Mouse (Mus musculus): Measurements from ENCODE around the gene Srrd.
A peak's percentile ranks its signal among the peaks of the same experiment; 100 is the strongest.

The Srrd gene

GRCm38 (mm10) chr5:112342463-112343204 is at the start of gene Srrd, which contains the start of gene Hps4:
Gene Srrd (minus strand): TSS chr5:112343040.
Gene Hps4 (plus strand): TSS chr5:112343083.
- peak; percentile 67 for DNase-seq (ENCODE audit: low read depth)

- DNase-seq (ENCODE audit: low read depth), result no peak
Measured at GRCm38 (mm10) chr5:112391676-112392323, 49.0 kb upstream of the Srrd start.

- DNase-seq (ENCODE audit: low read depth), result no peak
Measured at GRCm38 (mm10) chr5:112391002-112391401, 48.2 kb upstream of the Srrd start.

- DNase-seq (ENCODE audit: low read depth), result no peak
Measured at GRCm38 (mm10) chr5:112389352-112389751, 46.5 kb upstream of the Srrd start.

- peak; percentile 40 for DNase-seq (ENCODE audit: low read depth)
Measured at GRCm38 (mm10) chr5:112385973-112386372, 43.1 kb upstream of the Srrd start.

- DNase-seq (ENCODE audit: low read depth), result no peak
Measured at GRCm38 (mm10) chr5:112384805-112385472, 42.1 kb upstream of the Srrd start.

- no peak for DNase-seq (ENCODE audit: low read depth)
Measured at GRCm38 (mm10) chr5:112382641-112383330, 39.9 kb upstream of the Srrd start.

- DNase-seq (ENCODE audit: low read depth), result no peak
Measured at GRCm38 (mm10) chr5:112382042-112382441, 39.2 kb upstream of the Srrd start.

GRCm38 (mm10) chr5:112381154-112381553 is 38.3 kb upstream of the Srrd start:
- no peak for DNase-seq (ENCODE audit: low read depth)

GRCm38 (mm10) chr5:112378716-112379115 is 35.9 kb upstream of the Srrd start:
- no peak for DNase-seq (ENCODE audit: low read depth)

GRCm38 (mm10) chr5:112377380-112377779 is 34.5 kb upstream of the Srrd start:
- DNase-seq (ENCODE audit: low read depth), result no peak

- DNase-seq (ENCODE audit: low read depth), result no peak
Measured at GRCm38 (mm10) chr5:112376111-112376510, 33.3 kb upstream of the Srrd start.

GRCm38 (mm10) chr5:112371933-112372332 is 29.1 kb upstream of the Srrd start:
- no peak for DNase-seq (ENCODE audit: low read depth)

- no peak for DNase-seq (ENCODE audit: low read depth)
Measured at GRCm38 (mm10) chr5:112370236-112370813, 27.5 kb upstream of the Srrd start.

GRCm38 (mm10) chr5:112369326-112369725 is 26.5 kb upstream of the Srrd start:
- DNase-seq (ENCODE audit: low read depth), result no peak

GRCm38 (mm10) chr5:112368666-112369065 is 25.8 kb upstream of the Srrd start:
- DNase-seq (ENCODE audit: low read depth), result no peak

GRCm38 (mm10) chr5:112367929-112368328 is 25.1 kb upstream of the Srrd start:
- no peak for DNase-seq (ENCODE audit: low read depth)

GRCm38 (mm10) chr5:112367338-112367737 is 24.5 kb upstream of the Srrd start:
- no peak for DNase-seq (ENCODE audit: low read depth)

- DNase-seq (ENCODE audit: low read depth), result no peak
Measured at GRCm38 (mm10) chr5:112366879-112367278, 24.0 kb upstream of the Srrd start.

GRCm38 (mm10) chr5:112364184-112364797 is 21.5 kb upstream of the Srrd start:
- no peak for DNase-seq (ENCODE audit: low read depth)

- DNase-seq (ENCODE audit: low read depth), result no peak
Measured at GRCm38 (mm10) chr5:112360077-112360476, 17.2 kb upstream of the Srrd start.

GRCm38 (mm10) chr5:112359520-112359919 is 16.7 kb upstream of the Srrd start:
- DNase-seq (ENCODE audit: low read depth), result peak; percentile 63
